Mouse (Mus musculus): Measurements from ENCODE around the gene Ppfia2. TPM values are rescaled to one million over a fixed set of nuclear protein-coding genes. Genes with fewer than 3 reads are reported as not detected.

Ppfia2 gene
- polyA plus RNA-seq, 1 experiment from 2014 or later, result 31.9 TPM

GRCm38 (mm10) chr10:106685519-106685918 is 215.4 kb downstream of the Ppfia2 start:
- H3K4me3 ChIP-seq, result no peak overlapping the region
- 78% methylated on average over 3 of the region's 3 CpGs for WGBS

GRCm38 (mm10) chr10:106719936-106720335 is 249.8 kb downstream of the Ppfia2 start:
- peaks cover 5% of the 10 kb centered on the region; the same call in 1 of the 2 replicates for H3K4me1 ChIP-seq
- ATAC-seq (replicated peaks), result no peak
- 46% methylated on average over 2 of the region's 2 CpGs for WGBS

More at GRCm38 (mm10) chr10:106685519-106685918, 215.4 kb downstream of the Ppfia2 start:
- Histone ChIP-seq H3K27ac (replicated peaks) (no peak overlapping the region), H3K27me3 (no peaks in the 10 kb centered on the region), H3K9ac (replicated peaks) (no peak overlapping the region), H3K4me2 (replicated peaks) (no peak overlapping the region), H3K36me3 (no peaks in the 10 kb centered on the region), H3K4me1 (0 out of 2 replicates have a peak, but pooled peaks cover 5% of the 10 kb centered on the region), H3K9me3 (no peaks in the 10 kb centered on the region)
- no peak; the same call in 1 of the 2 replicates for ATAC-seq (replicated peaks)

GRCm38 (mm10) chr10:106732265-106732664 is 262.1 kb downstream of the Ppfia2 start:
- Histone ChIP-seq H3K27me3 (no peaks in the 10 kb centered on the region), H3K4me2 (replicated peaks) (no peak overlapping the region), H3K9me3 (no peaks in the 10 kb centered on the region), H3K27ac (replicated peaks) (peak overlapping the region; percentile 56), H3K9ac (replicated peaks) (no peak overlapping the region), H3K4me3 (no peak overlapping the region), H3K36me3 (no peaks in the 10 kb centered on the region), H3K4me1 (no peaks in the 10 kb centered on the region)
- 61% methylated on average over 2 of the region's 2 CpGs for WGBS
- ATAC-seq (replicated peaks), result peak; percentile 75; the same call in 1 of the 2 replicates

More at GRCm38 (mm10) chr10:106719936-106720335, 249.8 kb downstream of the Ppfia2 start:
- Histone ChIP-seq H3K4me3 (no peak overlapping the region), H3K9ac (replicated peaks) (no peak overlapping the region), H3K27ac (replicated peaks) (no peak overlapping the region), H3K36me3 (no peaks in the 10 kb centered on the region), H3K9me3 (no peaks in the 10 kb centered on the region), H3K27me3 (no peaks in the 10 kb centered on the region), H3K4me2 (replicated peaks) (no peak overlapping the region)

GRCm38 (mm10) chr10:106736230-106737063 is 266.3 kb downstream of the Ppfia2 start:
- 59% methylated on average over 4 of the region's 4 CpGs for WGBS
- Histone ChIP-seq H3K27me3 (no peaks in the 10 kb centered on the region), H3K9ac (replicated peaks) (no peak overlapping the region), H3K4me2 (replicated peaks) (no peak overlapping the region), H3K27ac (replicated peaks) (no peak overlapping the region), H3K4me1 (no peaks in the 10 kb centered on the region), H3K36me3 (no peaks in the 10 kb centered on the region), H3K9me3 (no peaks in the 10 kb centered on the region), H3K4me3 (no peak overlapping the region)
- ATAC-seq (replicated peaks), result no peak

- Histone ChIP-seq H3K36me3 (no peaks in the 10 kb centered on the region), H3K4me3 (no peak overlapping the region), H3K4me2 (replicated peaks) (no peak overlapping the region), H3K9me3 (no peaks in the 10 kb centered on the region), H3K27me3 (no peaks in the 10 kb centered on the region), H3K9ac (replicated peaks) (no peak overlapping the region), H3K4me1 (no peaks in the 10 kb centered on the region), H3K27ac (replicated peaks) (no peak overlapping the region)
- WGBS, result 84% methylated on average over 3 of the region's 3 CpGs
- no peak for ATAC-seq (replicated peaks)
Measured at GRCm38 (mm10) chr10:106738190-106738589, 268.1 kb downstream of the Ppfia2 start.

GRCm38 (mm10) chr10:106744966-106745365 is 274.8 kb downstream of the Ppfia2 start:
- H3K9me3 ChIP-seq, result no peaks in the 10 kb centered on the region
- no peak overlapping the region for H3K27ac ChIP-seq (replicated peaks)
- no peak overlapping the region for H3K4me2 ChIP-seq (replicated peaks)
- H3K4me1 ChIP-seq, result no peaks in the 10 kb centered on the region
- H3K4me3 ChIP-seq, result no peak overlapping the region
- H3K9ac ChIP-seq (replicated peaks), result no peak overlapping the region
- no peaks in the 10 kb centered on the region for H3K36me3 ChIP-seq
- no peak for ATAC-seq (replicated peaks)
- H3K27me3 ChIP-seq, result no peaks in the 10 kb centered on the region

GRCm38 (mm10) chr10:106761061-106761460 is 290.9 kb downstream of the Ppfia2 start:
- H3K9me3 ChIP-seq, result no peaks in the 10 kb centered on the region
- ATAC-seq (replicated peaks), result no peak
- no peak overlapping the region for H3K4me2 ChIP-seq (replicated peaks)
- no peaks in the 10 kb centered on the region for H3K27me3 ChIP-seq
- no peak overlapping the region for H3K9ac ChIP-seq (replicated peaks)
- 65% methylated on average over 6 of the region's 6 CpGs for WGBS
- no peak overlapping the region for H3K27ac ChIP-seq (replicated peaks)
- H3K4me1 ChIP-seq, result no peaks in the 10 kb centered on the region
- no peak overlapping the region for H3K4me3 ChIP-seq
- no peaks in the 10 kb centered on the region for H3K36me3 ChIP-seq

- Histone ChIP-seq H3K27ac (replicated peaks) (no peak overlapping the region), H3K36me3 (no peaks in the 10 kb centered on the region), H3K9ac (replicated peaks) (no peak overlapping the region), H3K4me1 (no peaks in the 10 kb centered on the region), H3K4me2 (replicated peaks) (no peak overlapping the region), H3K9me3 (no peaks in the 10 kb centered on the region), H3K4me3 (no peak overlapping the region), H3K27me3 (no peaks in the 10 kb centered on the region)
- ATAC-seq (replicated peaks), result no peak
- 78% methylated on average over 7 of the region's 7 CpGs for whole genome bisulfite sequencing
Measured at GRCm38 (mm10) chr10:106763785-106764184, 293.6 kb downstream of the Ppfia2 start.

- 95% methylated on average over 1 of the region's 1 CpGs for WGBS
Measured at GRCm38 (mm10) chr10:106775571-106775970, 305.4 kb downstream of the Ppfia2 start.

GRCm38 (mm10) chr10:106815447-106815846 is 345.3 kb downstream of the Ppfia2 start:
- H3K4me3 ChIP-seq, result no peak overlapping the region
- no peaks in the 10 kb centered on the region for H3K36me3 ChIP-seq
- peaks cover 4% of the 10 kb centered on the region; the same call in 1 of the 2 replicates for H3K4me1 ChIP-seq
- H3K9me3 ChIP-seq, result no peaks in the 10 kb centered on the region
- no peaks in the 10 kb centered on the region for H3K27me3 ChIP-seq
- H3K27ac ChIP-seq (replicated peaks), result no peak overlapping the region
- no peak overlapping the region for H3K9ac ChIP-seq (replicated peaks)
- 0 out of 2 replicates have a peak, but pooled peaks have one; percentile 29 for ATAC-seq (replicated peaks)
- H3K4me2 ChIP-seq (replicated peaks), result no peak overlapping the region
- 52% methylated on average over 2 of the region's 2 CpGs for WGBS

More at GRCm38 (mm10) chr10:106775571-106775970, 305.4 kb downstream of the Ppfia2 start:
- no peak overlapping the region for H3K4me2 ChIP-seq (replicated peaks)
- no peaks in the 10 kb centered on the region for H3K9me3 ChIP-seq
- H3K9ac ChIP-seq (replicated peaks), result no peak overlapping the region
- H3K4me1 ChIP-seq, result no peaks in the 10 kb centered on the region
- no peaks in the 10 kb centered on the region for H3K27me3 ChIP-seq
- no peak for ATAC-seq (replicated peaks)
- H3K27ac ChIP-seq (replicated peaks), result no peak overlapping the region
- H3K36me3 ChIP-seq, result no peaks in the 10 kb centered on the region
- H3K4me3 ChIP-seq, result no peak overlapping the region

- no peak overlapping the region for H3K27ac ChIP-seq (replicated peaks)
- peaks cover 4% of the 10 kb centered on the region; the same call in 1 of the 2 replicates for H3K4me1 ChIP-seq
- no peaks in the 10 kb centered on the region for H3K36me3 ChIP-seq
- no peaks in the 10 kb centered on the region for H3K9me3 ChIP-seq
- no peak overlapping the region for H3K9ac ChIP-seq (replicated peaks)
- 80% methylated on average over 4 of the region's 4 CpGs for WGBS
- no peaks in the 10 kb centered on the region for H3K27me3 ChIP-seq
- no peak overlapping the region for H3K4me2 ChIP-seq (replicated peaks)
- no peak for ATAC-seq (replicated peaks)
- no peak overlapping the region for H3K4me3 ChIP-seq
Measured at GRCm38 (mm10) chr10:106818381-106818780, 348.2 kb downstream of the Ppfia2 start.

GRCm38 (mm10) chr10:106824215-106824614 is 354.1 kb downstream of the Ppfia2 start:
- no peak overlapping the region for H3K27ac ChIP-seq (replicated peaks)
- ATAC-seq (replicated peaks), result no peak
- WGBS, result 89% methylated on average over 1 of the region's 1 CpGs

More at GRCm38 (mm10) chr10:106824215-106824614, 354.1 kb downstream of the Ppfia2 start:
- H3K4me3 ChIP-seq, result no peak overlapping the region
- no peaks in the 10 kb centered on the region for H3K4me1 ChIP-seq
- no peaks in the 10 kb centered on the region for H3K9me3 ChIP-seq
- no peaks in the 10 kb centered on the region for H3K27me3 ChIP-seq
- H3K4me2 ChIP-seq (replicated peaks), result no peak overlapping the region
- H3K9ac ChIP-seq (replicated peaks), result no peak overlapping the region
- H3K36me3 ChIP-seq, result no peaks in the 10 kb centered on the region
